Mouse (Mus musculus): Measurements from ENCODE around the gene Arhgap9. TPM values are rescaled to one million over a fixed set of nuclear protein-coding genes. Genes with fewer than 3 reads are reported as not detected.
"Not testable (repeated sequence)": the region's sequence is repeated elsewhere in the genome, so short reads cannot be mapped to it uniquely, and the experiment has no call there.

The Arhgap9 gene
- total RNA-seq, 1 experiment from 2014 or later, result 1.6 TPM

- DNase-seq, result no peak
Observed at GRCm38 (mm10) chr10:127291881-127292638, 29.7 kb upstream of the Arhgap9 start.

- DNase-seq, result peak; percentile 57
Observed at GRCm38 (mm10) chr10:127292987-127293538, 28.7 kb upstream of the Arhgap9 start.

- no peak for DNase-seq
Observed at GRCm38 (mm10) chr10:127293590-127294113, 28.1 kb upstream of the Arhgap9 start.

- DNase-seq, result no peak
Observed at GRCm38 (mm10) chr10:127294895-127295510, 26.8 kb upstream of the Arhgap9 start.

GRCm38 (mm10) chr10:127295986-127296794, 25.6 kb upstream of the Arhgap9 start:
- no peak for DNase-seq

- DNase-seq, result no peak
Observed at GRCm38 (mm10) chr10:127297015-127297871, 24.5 kb upstream of the Arhgap9 start.

- DNase-seq, result no peak
Observed at GRCm38 (mm10) chr10:127300361-127300760, 21.4 kb upstream of the Arhgap9 start.

GRCm38 (mm10) chr10:127303136-127303535, 18.6 kb upstream of the Arhgap9 start:
- DNase-seq, result no peak

- not testable (repeated sequence) for DNase-seq
Observed at GRCm38 (mm10) chr10:127309167-127309566, 12.6 kb upstream of the Arhgap9 start.

GRCm38 (mm10) chr10:127310523-127311475, 11.0 kb upstream of the Arhgap9 start:
- DNase-seq, result no peak

GRCm38 (mm10) chr10:127311476-127312355, 10.0 kb upstream of the Arhgap9 start, which contains the start of gene Mars:
Gene Mars (minus strand): TSS chr10:127311786.
- peak; percentile 88 for DNase-seq

- DNase-seq, result peak; percentile 68
Observed at GRCm38 (mm10) chr10:127312356-127312676, 9.4 kb upstream of the Arhgap9 start.

- no peak for DNase-seq
Observed at GRCm38 (mm10) chr10:127312858-127313257, 8.9 kb upstream of the Arhgap9 start.

GRCm38 (mm10) chr10:127313516-127313915, 8.2 kb upstream of the Arhgap9 start:
- DNase-seq, result not testable (repeated sequence)

- DNase-seq, result not testable (repeated sequence)
Observed at GRCm38 (mm10) chr10:127314950-127315349, 6.8 kb upstream of the Arhgap9 start.

GRCm38 (mm10) chr10:127317277-127317676, 4.5 kb upstream of the Arhgap9 start:
- no peak for DNase-seq

- no peak for DNase-seq
Observed at GRCm38 (mm10) chr10:127318009-127318408, 3.8 kb upstream of the Arhgap9 start.

GRCm38 (mm10) chr10:127319969-127320368, 1.8 kb upstream of the Arhgap9 start:
- no peak for DNase-seq

GRCm38 (mm10) chr10:127322178-127322577, 414 bp downstream of the Arhgap9 start:
- no peak for DNase-seq

All from adrenal gland, postnatal 25 days (tissue).